Mouse (Mus musculus): ENCODE results near the gene Rerg. TPM values are rescaled to one million over a fixed set of nuclear protein-coding genes. Genes with fewer than 3 reads are reported as not detected.

Gene Rerg
- total and polyA plus RNA-seq, 3 experiments, result 92.5 to 195 (median 190) TPM

DNA sequence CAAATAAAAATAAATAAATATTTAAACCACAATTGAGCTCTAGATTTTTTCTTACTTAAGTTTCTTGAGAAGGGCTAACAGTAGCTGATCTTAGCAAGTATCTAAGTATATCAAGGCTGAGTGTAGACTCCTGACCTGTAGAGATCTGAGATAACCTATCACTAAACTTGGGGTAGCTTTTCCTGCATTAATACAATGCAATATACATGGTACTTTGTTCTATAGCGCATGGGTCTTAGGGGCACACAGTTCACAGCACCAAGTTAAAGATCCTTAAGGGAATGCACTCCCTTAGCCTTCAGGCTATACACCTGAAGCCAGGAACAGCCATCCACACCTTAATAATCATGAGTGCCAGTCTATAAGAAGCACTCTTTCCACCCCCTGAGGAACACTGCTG, 38.5 kb downstream of the Rerg start:
- no peak for DNase-seq

DNA sequence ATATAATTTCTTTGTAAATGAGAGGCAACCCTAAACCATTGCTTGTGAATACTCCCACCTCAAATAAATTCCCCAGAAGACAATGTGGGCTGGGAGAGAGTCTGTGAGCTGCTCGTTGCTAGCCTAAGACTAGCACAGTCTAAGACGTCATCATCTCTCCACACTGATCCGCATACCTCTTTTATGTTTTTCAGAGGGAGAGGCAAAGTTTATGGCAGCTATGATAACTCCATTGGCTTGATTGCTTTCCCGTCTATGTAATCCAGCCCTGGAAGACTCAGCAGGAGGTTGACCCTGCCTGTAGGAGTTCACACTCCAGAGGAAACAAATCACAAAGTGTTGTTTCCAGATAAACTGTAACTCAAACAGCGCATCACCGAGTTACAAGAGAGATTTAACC, 38.9 kb downstream of the Rerg start:
- no peak for DNase-seq

DNA sequence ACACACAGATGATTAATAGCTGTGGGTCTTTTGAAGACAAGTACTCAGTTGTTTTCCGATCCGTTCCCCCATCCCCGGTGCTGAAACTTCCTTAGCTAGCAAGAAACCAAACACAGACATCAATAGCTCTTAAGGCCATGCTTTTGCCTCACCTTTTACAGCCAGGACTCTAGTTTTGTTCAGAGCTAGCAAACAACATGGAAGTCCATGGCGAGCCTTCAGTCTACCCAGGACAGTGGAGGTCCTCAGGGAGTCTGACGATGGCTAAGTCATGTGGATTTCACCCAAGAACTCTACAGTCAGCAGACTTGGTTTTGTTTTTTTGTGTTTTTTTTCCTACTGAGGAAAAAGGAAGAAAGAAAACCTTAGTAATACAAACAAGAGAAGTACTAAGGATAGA, 43.4 kb downstream of the Rerg start:
- no peak for DNase-seq

DNA sequence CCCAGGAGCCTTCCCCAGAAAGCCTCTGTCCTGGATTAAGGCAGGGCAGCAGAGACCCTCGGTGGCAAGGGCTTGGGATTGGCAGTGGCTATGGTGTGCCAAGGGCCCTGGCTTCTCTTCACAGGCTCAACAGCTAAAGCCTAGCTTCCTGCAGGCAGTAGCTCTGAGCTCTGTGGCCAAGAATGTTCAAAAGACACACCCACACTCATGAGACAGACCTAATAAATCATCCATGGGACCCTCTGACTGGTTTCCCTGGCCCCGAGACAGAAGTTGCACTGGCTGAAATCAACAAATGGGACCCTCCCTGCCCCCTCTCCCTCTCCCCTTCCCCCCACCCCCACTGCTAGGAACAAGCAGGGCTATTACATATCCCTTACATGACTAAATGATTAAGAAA, 44.1 kb downstream of the Rerg start:
- peak; percentile 65 for DNase-seq

- peak; percentile 67 for DNase-seq
Observed at GRCm38 (mm10) chr6:137125433-137125832, 44.9 kb downstream of the Rerg start.

GRCm38 (mm10) chr6:137125006-137125405, 45.3 kb downstream of the Rerg start:
- no peak for DNase-seq

DNA sequence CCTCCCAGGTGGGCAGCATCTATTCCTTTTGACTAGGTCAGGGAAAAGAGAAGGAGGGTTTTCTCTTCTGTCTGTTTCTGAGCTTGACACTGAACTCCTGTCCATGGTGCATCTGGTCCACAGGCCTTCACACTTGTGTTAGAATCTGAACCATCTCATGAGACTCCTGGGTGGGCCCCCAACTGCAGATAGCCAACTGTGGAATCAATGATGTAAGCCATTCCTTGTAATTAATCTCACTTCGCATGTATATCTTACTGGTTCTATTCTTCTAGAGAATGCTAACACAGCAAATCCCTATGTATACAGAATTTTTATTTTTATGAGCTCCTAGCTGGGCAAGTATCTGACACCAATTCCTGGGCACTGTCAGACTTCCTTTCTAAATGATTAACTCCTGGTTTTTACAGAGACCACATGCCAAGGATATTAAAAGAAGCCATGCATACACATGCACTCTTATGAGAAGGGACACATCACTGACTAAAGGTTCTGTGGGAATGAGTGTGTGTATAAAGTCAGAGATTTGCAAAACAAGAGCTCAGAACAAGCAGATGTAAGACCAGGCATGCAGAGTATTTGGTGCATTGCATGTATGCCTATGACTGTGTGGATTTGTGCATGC, 53.3 kb downstream of the Rerg start:
- DNase-seq, result no peak

- DNase-seq, result no peak
Observed at GRCm38 (mm10) chr6:137114859-137115258, 55.4 kb downstream of the Rerg start.

DNA sequence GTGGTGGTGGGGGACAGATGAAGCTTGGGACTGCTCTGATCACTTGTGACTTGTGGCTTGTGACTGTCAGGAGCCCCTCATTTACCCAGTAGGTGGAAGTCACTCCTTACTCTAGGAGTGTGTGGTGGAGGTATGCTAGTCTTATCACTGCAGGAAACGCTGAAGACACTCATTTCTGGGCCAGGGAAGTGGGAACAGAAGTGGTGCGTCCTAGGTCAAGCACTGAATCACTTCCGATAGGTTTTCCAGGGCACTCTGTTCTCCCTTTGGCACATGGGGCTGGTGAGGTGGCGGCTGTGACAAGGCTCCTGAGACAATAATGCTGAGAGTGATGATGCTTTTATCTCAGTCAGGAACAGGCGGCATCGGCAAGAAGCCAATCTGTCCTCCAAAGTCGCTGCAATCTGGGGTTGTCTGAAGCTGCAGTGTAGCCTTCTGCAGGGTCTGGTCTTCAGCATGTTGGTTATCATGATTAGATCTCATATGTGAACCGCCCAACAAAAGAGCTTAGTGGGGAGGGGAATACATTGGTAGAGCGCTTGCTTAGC, 59.0 kb downstream of the Rerg start:
- peak; percentile 64 for DNase-seq

DNA sequence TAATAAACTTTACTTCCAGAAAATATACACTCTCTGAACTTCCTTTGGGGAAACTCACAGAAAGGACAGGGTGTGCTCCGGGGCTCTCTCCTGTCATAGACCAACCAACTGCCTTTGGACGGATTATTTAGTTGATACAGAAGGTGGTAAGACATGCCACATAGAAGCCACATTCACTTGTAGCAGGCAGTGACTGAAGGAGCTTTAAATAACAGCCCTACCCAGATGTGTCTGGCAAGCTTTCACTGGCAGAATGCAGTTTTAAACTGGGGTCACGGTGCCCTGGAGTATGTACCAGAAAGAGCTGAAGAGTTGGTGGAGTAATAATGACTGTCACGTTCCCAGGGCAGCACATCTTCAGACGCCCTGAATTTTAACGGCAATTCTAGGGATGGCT, 59.5 kb downstream of the Rerg start:
- no peak for DNase-seq

GRCm38 (mm10) chr6:137109811-137110777, 60.2 kb downstream of the Rerg start:
- peak; percentile 83 for DNase-seq

GRCm38 (mm10) chr6:137105285-137105684, 65.0 kb downstream of the Rerg start:
- no peak for DNase-seq

- no peak for DNase-seq
Observed at GRCm38 (mm10) chr6:137102662-137103179, 67.6 kb downstream of the Rerg start.

GRCm38 (mm10) chr6:137101886-137102661, 68.2 kb downstream of the Rerg start:
- DNase-seq, result no peak

DNA sequence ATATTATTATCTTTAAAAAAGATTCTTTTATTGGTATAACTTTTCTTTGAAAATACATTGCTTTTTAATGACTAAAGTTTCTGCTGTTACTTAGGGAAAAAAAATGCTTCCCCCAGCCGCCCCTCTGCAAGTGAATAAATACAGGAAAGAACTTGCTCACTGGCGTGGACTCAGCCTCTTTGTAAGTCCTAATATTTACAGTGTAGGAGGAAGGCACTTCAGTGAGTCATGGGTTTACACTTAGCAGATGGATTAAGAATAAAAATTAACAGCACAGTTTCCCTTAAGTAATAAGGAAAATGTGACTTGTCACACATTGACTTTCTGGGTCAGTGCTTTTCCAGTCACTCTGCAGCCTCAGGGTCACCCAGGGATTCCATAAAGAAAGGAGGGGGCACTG, 70.0 kb downstream of the Rerg start:
- DNase-seq, result no peak

GRCm38 (mm10) chr6:137098232-137099191, 71.8 kb downstream of the Rerg start:
- DNase-seq, result peak; percentile 68

DNA sequence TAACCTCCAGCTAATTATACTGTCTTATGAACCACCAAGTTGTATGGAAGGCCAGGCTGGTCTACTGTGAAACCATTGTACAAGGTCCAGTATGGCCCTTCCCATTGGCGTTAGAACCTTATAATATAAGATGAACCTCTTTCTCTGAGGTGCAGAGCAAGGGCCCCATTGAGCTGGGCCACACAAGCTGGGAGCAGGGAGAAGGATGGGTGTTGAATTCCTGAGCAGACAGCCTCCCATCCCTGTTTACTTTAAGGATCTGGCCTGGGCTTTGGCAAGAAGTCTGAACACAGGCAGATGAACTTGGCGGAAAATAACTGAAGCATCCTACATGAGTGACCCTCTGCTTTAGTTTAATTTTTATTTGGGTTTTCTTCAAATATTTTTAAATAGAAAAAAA, 75.8 kb downstream of the Rerg start:
- DNase-seq, result no peak

DNA sequence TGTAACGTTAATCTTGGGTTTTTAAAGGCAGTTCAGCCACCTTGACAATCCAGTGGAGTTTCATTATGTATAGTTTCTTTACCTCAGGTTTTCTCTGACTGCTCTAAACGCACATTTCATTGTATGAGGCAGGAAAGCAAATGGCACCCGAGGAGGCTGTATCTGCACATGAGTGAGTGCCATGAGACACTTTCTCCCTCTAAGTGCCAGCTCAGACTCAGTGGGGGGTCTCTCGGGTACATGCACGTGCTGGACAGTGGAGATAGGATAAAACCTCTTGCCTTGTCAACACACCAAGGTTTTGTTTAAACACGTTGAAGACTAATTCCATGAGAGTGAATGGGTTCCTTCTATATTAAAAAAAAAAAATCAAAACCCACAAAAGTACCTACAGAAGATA, 81.8 kb downstream of the Rerg start:
- DNase-seq, result no peak

- DNase-seq, result peak; percentile 0
Observed at GRCm38 (mm10) chr6:137087956-137088355, 82.3 kb downstream of the Rerg start.

- DNase-seq, result peak; percentile 1
Observed at GRCm38 (mm10) chr6:137087470-137087869, 82.8 kb downstream of the Rerg start.

DNA sequence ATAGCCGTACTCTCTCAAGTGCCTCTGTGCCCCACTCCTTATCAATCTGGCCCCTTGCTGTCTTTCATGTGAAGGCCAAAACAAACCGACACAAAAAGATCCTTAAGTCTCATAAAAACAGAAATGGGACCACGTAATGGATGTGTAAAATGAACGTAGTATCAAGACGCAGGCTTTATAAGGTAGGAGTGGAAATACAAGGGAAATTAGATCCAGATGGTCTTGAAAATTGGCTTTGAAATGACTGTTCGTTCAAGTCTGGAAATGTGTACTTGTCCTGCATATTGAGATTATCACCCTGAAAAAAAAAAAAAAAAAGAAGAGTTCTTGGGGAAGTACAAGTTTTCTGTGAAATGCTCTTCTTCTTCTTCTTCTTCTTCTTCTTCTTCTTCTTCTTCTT, 90.6 kb downstream of the Rerg start:
- no peak for DNase-seq

Measured in adrenal gland, adult 2 months (tissue).